Mouse (Mus musculus) adrenal gland, adult 8-10 months (tissue): ENCODE data around the gene Gimap1. TPM values are rescaled to one million over a fixed set of nuclear protein-coding genes. Genes with fewer than 3 reads are reported as not detected.

Experiments used
- DNase-seq: peaks from one replicate; pipeline ENCODE4 v3.0.0; 2022
- total RNA-seq, 4 experiments: library from RNA; stranded (reverse); gene quantifications; 2 replicates each; pipeline ENCODE4 v1.2.4; 2022

Gene Gimap1
- 10 to 100 TPM in 3 of 4 experiments, 1 to 10 TPM in 1; 7.4 to 18.7 (median 11.0) TPM for total RNA-seq

DNA sequence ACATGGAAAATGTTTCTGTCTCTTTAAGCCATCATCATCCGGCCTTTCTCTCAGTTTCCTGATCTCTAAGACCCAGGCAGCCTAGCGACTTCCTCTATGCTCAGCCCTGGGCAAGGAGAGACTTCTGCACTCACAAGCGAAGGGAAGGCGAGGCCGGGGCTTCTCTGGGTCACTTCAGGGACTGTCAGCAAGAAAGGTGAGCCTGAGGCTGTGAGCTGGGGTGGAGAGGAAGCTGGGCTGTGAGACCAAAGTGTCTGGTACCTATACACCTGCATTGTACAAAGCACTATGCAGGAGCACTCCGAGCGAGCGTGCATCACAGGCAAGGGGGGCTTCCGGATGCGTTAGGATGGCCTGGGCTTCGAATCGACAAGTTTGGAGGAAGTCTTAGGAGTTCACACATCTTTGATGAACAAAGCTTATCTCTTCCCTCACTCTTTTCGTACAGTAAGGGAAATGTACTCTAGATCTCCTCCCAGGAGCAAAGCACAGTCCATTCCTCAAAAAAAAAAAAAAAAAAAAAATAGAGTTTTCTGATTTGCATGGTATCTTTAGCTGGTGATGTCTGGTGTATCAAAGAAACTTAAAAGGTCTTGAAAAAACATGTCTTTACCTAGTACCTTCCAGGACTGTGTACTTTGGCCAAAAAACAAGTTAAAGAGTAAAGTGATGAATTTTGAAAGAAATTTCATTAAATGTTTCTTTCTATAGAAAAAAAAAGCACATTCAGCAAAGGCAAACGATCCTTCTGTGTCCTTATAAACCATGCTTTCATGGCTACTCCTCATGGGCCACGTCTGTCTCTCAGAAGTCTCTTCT, at the start of gene Gimap1:
TSS of gene Gimap1 (plus strand) at position 94 of the 819 bp plus-strand sequence.
- no peak for DNase-seq

DNA sequence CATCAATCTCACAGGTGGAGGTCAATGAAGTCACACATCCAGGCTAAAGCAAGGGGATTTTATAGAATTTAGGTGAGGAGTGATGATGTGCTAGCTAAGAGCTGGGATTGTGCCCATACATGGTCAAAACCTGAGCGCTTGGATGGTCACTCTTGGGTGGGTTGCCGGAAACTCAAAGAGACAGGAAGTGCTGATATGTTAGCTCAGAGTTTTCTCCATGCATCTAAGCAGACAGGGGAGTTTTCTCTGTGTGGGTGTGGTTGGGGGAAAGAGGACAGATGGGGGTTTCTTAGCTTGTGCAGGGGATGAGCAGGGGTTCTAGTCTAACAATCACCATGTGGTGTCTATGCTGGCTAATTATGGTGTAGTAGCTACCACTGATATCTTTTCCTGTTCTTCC, 49.5 kb upstream of the Gimap1 start:
- no peak for DNase-seq

DNA sequence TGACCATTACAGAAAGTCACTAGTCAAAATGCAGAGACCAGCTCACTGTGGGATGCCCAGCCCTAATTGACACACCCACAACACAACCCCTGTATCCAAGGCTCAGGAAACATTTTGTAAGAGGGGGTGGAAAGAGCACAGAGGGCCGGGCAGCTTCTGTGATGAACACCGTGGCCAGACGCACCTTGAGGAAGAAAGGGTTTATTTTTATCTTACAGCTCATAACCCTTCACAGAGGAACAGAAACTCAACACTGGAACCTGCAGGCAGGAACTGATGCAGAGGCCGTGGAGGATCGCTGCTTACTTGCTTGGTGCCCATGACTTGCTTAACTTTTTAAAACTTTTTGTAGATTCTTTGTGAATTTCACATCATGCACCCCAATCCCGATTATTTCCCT, 45.9 kb upstream of the Gimap1 start:
- DNase-seq = no peak

DNA sequence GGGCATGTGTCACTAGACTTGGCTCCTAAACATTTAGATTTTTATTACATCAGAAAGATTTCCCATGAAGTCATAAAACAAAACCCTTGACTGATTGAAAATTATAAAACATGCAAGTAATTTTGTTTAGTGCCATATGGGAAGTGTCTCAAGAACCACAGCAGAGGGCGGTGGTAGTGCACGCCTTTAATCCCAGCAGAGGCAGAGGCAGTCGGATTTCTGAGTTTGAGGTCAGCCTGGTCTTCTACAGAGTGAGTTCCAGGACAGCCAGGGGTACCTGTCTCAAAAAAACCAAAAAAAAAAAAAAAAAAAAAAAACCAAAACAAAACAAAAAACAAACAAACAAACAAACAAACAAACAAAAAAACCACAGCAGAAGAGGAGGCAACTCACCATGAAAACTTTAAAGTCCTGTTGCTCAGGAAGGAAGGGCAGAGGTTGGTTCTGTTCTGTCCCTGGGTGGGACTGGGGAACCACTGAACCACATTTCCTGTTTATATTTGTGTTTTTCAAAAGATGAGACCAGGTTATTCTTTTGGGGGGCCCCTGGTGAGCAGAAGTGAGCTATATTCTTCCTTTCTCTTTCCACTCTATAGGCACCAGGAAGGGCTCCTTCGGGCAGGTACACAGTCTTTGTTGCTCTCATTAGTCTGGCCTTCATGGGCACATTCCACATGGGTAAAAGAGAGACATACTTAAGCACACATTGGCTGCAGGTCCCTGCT, 41.9 kb upstream of the Gimap1 start:
- DNase-seq = no peak

DNA sequence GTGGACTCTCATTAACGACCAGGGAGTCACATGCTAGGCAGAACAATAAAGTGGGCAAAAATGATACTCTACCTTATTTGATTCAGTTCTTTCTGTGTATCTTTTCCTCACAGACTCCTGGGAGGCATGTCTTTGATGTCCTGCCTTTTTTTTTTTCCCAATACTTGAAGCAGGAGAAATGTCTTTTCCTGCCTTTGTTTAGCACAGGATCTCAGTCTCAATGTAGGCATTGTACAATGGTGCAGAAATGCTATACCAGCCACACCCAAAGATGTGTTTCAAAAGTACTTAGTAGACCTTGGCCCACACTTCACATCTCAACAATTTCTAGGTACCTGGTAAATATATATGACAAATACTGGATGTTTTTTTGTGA, 41.3 kb upstream of the Gimap1 start:
- no peak for DNase-seq

DNA sequence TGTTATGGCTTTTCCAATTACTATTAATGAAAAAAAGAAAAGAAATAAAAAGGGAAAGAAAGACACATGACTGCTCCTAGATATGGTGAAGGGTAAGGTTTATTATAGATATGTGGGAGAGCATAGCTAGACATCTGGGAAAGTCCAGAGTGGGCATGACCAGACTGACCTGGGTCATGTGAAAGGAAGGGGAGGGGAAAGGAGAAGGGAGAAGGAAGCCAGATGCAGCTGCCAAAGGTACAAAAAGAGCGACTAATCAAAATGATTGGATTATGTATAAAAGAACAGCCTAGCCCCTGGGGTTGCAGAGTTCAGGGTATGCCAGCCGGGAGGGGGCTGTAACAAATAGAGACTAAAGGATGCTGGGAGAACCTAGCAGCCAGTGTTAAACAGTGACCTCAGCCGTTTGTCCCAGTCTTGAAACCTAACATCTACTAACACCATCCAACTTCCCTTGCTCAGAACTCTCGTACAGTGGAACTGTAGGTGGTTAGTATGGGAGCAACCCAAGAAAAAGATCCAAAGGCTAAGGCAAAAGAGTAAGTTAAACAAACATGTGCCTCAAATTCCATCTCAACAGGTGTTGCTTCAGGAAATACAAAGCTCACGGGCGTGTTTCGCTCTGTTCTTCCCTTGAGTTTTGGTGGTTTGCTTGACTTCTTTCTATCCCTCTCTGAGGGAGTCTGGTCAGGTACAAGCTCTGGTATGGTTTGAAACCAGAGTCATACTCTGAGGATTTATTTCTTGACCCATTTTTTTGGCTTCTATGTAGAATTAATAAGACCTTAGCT, 40.6 kb upstream of the Gimap1 start:
- DNase-seq = no peak

DNA sequence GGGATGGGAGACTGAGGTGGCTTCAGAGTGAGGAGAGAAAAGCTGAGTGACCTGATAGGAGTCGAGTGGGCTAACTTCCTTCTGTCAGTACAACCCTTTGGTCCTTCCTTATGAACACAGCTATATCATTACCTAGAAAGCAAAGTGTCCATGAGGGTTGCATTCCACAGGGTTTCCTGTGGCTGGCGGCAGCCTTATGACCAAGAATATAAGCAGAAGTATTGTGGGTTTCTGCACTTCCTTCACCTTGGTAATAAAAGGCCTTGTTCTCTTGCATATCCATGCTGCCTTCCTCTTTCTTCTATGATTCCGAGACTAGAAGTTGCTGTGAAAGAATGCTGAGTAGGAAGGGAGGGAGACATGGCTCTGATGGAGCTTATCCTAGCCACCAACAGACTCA, 40.0 kb upstream of the Gimap1 start:
- DNase-seq = no peak

DNA sequence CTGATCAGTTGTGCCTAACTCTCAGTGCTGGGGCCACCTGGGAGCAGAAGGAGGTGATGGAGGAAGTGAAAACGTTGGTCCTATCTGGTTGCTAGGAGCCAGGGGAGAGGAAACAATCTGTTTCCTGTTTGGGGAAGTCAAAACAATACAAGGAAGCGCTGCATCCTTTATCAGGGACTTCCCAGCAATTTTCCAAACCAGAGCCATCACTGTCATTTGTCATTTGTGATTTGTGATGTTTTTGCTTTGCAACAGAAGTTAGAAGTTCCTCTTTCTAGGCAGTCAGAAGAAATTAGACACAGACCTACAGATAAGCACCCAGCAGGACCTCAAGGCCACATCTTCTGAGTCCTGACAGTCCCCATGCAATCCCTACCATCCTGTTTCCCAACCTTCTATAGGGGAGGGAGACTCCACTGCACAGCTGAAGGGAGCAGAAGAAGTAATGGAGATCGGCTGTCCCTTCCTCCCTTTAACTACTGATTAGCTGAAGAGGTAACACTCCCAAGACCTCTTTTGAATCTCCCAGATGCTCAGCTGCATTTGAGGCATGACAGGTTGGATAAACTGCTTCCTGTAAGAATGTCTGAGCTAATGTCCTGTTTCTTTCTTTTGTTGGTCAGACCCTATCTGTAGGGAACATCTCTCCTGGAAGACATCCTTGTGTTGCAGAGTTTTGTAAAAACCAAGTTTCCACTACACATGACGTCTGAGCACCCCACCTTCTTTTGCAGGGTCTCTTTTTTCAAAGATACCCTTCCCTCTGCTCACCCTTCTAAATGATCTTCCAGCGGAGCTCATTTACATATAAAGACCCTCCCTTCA, 38.4 kb upstream of the Gimap1 start:
- no peak for DNase-seq

DNA sequence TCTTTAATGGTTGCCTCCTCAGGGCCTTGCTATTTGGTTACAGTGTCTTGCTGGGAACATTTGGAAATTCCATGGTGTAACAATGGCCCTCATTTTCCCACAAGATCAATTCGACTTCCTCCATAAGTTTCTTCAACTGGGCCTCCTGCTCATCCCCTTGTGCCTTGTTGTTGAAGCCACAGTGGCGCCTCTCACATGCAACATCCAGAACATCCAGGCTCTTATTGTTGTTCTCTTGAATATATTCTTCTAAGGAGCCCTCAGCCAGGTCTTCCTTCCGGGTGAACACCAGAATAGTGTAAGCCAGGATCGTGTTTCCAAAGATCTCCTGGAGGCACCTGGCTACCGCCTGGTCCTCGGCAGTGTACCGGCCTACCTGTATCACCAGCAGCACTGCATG, 36.7 kb upstream of the Gimap1 start:
- no peak for DNase-seq

DNA sequence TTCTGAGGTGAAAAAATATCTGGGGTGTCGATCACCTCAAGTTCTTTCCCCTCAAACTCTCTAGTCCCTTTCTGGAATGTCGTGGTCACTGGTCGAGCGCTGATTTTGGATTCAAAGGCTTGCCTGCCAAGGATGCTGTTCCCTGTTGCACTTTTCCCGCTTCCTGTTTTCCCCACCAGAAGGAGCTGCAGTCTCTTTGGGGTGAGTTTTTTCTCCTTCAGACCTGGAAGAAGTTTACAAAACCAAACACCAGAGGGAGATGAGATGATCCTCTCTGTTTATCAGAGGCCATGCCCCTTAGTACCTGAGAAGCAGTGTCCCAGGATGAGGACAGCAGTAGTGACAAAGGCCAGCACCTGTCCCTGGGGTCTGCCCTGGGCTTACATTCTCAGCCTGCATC, 36.3 kb upstream of the Gimap1 start:
- no peak for DNase-seq

DNA sequence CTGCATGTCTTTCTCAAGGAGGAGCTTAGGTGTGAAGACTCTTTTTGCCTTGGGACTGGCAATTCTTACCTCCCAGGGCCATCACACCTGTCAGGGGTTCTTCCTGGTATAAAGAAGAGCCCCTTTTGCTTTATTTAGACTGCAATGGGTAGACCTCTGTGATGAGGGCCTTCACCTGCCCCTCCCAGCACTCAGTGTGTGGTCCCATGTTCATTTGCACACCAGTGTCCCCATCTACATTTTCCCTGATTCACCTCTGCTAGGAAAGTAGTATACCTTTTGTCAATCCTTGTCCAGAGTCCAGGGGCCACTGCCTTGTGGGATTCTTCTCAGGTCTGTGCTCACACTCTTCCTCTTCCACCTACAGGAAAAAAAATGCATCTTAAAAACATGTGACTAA, 34.7 kb upstream of the Gimap1 start:
- no peak for DNase-seq

DNA sequence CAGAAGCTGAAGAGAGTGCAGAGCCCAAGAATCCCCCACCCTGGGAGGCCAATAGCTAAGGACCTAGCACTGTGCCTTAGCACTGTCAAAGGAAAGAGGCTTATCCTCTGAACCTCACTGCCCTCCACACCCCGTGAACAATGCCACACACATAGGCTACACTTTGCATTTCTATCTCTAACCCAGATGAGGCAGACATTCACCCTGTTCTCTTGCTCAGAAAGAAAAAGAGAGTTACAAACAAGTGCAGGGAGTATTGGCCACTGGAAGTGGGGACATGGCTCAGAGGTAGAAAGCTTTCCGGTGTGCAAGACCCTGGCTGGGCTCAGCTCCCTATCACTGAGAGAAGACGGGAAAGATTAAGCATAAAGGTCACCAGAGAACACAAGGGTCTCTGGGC, 32.7 kb upstream of the Gimap1 start:
- no peak for DNase-seq

DNA sequence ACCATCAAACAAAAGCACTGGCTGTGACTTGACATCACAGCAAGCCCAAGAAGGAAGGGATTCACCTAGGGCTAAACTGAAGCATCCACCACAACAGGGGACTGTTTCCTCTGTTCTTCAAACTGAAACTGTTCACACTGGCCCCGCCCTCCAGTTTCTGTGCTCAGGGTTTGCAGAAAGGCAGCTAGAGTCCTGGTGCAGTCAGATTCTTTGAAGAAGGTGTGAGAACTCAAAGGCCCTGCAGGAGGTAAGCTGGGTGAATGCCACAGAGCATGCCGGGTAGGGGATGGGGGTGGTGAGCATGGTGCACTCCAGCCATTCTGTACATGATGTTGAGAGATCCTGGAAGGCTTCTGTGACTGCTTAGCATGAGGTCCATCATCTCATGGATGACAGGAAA, 20.4 kb upstream of the Gimap1 start, which contains the start of the genes Gm28053 and Gimap7:
TSS of gene Gm28053 (plus strand) at position 153 of the 400 bp plus-strand sequence.
TSS of gene Gimap7 (plus strand) at position 167 of the 400 bp plus-strand sequence.
- no peak for DNase-seq

DNA sequence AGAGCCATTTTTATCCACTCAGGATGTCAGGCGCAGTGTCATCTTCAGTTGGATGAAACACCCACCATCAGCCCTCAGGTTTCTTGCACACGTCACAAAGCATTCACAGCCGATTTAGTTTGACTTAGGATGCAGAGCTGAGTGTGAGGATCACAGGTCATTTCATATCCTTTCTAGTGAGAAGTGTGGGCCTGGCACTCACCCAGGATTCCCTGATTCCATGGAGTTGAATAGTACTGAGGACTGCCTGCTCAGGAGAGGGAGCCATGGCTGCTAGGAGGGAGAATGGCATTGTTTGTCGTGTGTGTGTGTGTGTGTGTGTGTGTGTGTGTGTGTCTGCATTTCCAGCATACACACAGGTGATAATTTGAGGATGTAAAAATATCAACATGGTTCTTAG, 18.5 kb upstream of the Gimap1 start:
- no peak for DNase-seq

DNA sequence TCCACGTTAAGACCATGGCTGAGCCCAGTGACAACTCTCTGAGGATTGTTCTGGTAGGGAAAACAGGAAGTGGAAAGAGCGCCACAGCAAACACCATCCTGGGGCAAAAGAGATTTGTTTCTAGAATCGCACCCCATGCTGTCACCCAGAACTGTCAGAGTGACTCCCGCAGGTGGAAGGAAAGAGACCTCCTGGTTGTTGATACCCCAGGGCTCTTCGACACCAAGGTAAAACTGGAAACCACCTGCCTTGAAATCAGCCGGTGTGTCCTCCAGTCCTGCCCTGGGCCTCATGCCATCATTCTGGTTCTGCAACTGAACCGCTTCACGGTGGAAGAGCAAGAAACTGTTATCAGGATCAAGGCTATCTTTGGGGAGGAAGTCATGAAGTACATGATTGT, 15.4 kb upstream of the Gimap1 start:
- DNase-seq = no peak

DNA sequence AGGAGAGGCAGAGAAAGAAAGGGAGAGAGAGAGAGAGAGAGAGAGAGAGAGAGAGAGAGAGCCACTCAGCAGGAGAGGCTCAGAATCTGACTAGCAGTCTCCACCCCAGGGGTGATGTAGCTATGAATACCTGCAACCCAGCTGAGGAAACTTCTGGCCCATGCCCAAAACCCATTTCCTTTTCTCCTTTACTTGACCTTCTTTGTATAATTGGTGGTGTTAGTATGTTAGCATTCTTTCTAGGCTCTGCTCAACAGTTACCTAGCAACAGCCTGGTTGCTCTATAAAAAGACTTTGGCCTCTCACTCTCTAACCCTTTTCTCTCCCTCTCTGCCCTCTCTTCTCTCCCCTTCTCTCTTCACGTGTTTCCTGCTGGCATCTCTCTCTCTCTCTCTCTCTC, 13.4 kb upstream of the Gimap1 start:
- peak; percentile 42 for DNase-seq

DNA sequence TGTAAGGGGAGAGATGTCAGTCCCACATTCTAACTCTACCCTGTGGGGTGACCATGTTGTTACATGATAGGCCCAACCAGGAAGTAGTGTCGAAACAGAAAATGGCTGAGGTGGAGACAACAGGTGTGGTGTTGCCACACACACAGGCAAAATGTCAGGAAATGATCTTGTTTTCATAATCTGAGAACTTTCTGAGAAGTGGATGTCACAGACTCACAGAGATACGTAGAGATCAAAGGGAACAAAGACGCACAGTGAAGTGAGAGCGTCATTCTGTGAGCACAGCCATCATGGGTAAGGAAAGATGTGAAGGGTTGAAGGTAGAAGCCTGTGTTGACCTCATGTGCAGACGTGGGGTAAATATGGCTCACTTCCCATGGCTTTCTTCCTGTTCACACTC, 11.1 kb upstream of the Gimap1 start:
- DNase-seq = no peak

DNA sequence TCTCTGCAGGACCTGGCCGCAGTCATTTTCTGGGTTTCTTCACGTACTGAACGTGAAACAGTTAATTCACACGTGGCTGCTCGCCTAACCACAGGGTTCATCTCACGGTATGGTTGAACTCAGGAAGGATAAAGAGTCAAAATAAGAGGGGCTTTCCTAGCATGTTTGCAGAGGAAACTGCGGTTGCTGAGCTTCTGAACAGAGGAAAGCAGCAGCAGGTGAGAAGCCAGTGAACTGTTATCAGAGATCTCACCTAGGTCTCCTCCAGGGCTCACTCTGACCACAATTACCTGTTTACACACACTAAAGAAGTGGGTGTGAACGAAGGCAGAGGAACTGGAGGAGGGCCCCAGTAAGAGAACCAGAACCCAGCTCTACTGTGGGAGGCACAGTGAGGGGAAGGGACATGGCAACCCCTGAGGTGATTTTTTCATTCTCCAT, 6.0 kb upstream of the Gimap1 start:
- DNase-seq = no peak

DNA sequence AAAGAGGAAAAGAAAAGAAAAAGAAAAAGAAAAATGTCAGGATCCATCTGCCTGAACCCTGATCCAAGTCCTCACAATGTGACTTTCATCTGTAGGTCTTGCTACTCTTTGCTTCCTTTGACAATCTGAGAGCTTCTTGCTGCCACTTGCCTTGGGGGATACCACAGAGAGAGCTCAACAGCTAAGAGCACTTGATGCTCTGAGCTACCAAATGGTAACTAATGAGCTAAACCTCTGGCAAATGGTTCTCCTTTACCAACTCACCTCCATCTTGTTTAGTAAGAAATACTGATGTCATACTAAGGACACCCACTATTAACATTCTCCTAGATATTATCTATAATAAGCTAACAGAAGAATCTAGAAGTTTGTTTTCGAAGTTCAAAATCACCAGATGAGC, 5.2 kb upstream of the Gimap1 start:
- no peak for DNase-seq

DNA sequence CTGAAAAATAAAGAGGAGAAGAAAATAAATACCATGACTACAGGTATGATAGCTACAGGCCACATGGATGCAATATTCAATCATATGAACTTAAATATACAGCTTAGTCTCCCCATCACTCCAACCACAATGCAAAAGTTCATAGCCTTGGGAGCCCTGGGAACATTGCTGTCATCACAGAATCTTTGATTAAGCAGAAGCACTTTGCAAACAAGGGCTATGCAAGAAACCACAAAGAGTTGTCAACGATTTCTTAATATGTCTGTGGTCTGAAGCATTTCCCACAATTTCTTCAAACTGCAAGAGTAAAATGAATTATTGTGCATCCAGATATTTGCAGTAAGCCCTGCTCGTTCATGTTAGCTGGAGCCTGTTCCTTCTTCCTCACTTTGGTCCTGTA, 1.8 kb upstream of the Gimap1 start:
- DNase-seq = no peak

DNA sequence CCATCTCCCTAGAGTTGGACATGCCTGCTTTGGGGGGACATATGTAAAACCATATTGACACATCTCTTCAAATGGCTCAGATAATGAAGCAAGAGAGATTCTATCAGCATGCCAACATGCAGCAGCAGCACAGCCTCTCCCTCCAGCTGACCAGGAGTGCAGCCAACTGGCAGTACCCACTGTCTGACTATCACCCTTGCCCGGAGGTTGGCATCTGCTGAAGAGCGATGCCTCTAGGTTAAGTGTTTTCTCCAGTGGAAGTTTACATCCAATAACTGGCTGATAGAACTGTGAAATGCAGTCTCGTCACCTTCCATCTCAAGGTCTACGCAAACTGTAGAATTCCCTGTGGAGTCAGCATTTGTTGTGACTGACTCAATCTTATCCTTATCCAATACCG, 1.2 kb upstream of the Gimap1 start:
- no peak for DNase-seq

DNA sequence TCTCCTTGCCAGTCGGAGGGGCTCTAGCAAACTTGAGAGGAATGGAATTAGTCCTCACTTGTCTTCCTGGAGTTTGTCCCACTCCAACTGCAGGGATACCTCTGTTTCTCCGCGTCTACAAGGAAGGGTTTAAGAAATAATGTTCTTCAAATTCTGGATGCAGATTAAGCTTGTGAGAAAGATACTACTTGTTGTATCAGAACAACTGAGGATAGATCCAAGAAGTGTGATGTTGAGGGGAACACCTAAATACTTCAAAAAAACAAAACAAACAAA, 864 bp downstream of the Gimap1 start:
- no peak for DNase-seq
